Mouse (Mus musculus) neural tube, embryonic 15.5 days (tissue): ENCODE data around the gene Lrrc36. TPM values are rescaled to one million over a fixed set of nuclear protein-coding genes. Genes with fewer than 3 reads are reported as not detected.

Experiments
- ATAC-seq: fragments of 200-750 bp; cut with Nextera tagmentation; 2 replicates; pipeline ENCODE4 v1.8.0; 2017; ENCODE audit warnings: mild to moderate bottlenecking, moderate TSS enrichment, moderate library complexity; ENCODE audit not compliant: low FRiP score
- H3K27ac ChIP-seq: fragments of 300-500 bp; sonication (generic); replicated peaks from 2 replicates; pipeline ENCODE4 v1.5.1; 2015; ENCODE audit warnings: mild to moderate bottlenecking, inconsistent platforms
- H3K27me3 ChIP-seq: fragments of 300-500 bp; sonication (generic); replicated peaks from 2 replicates; pipeline ENCODE4 v1.6.1; 2015; ENCODE audit warnings: inconsistent platforms
- H3K36me3 ChIP-seq: fragments of 300-500 bp; sonication (generic); 2 replicates; pipeline ENCODE4 v1.6.1; 2015; ENCODE audit warnings: inconsistent platforms
- H3K4me1 ChIP-seq: fragments of 300-500 bp; sonication (generic); 2 replicates; pipeline ENCODE4 v1.6.1; 2015; ENCODE audit warnings: inconsistent platforms
- H3K4me2 ChIP-seq: fragments of 300-500 bp; sonication (generic); 2 replicates; pipeline ENCODE4 v1.6.1; 2015; ENCODE audit warnings: inconsistent platforms, mild to moderate bottlenecking, moderate library complexity
- H3K4me3 ChIP-seq: fragments of 300-500 bp; sonication (generic); replicated peaks from 2 replicates; pipeline ENCODE4 v1.5.1; 2015; ENCODE audit warnings: mild to moderate bottlenecking, inconsistent platforms
- H3K9ac ChIP-seq: fragments of 300-500 bp; sonication (generic); replicated peaks from 2 replicates; pipeline ENCODE4 v1.6.1; 2015; ENCODE audit warnings: mild to moderate bottlenecking, inconsistent platforms
- H3K9me3 ChIP-seq: fragments of 300-500 bp; sonication (generic); replicated peaks from 2 replicates; pipeline ENCODE4 v1.6.1; 2016; ENCODE audit warnings: inconsistent platforms
- WGBS: fragments of 180-500 bp; shearing (Covaris S2); methylation state at CpG from one replicate; pipeline ENCODE4 v1.1.7; 2015; ENCODE audit warnings: mixed read lengths; 5-methylcytosine and 5-hydroxymethylcytosine counted together
- polyA plus RNA-seq: library from polyadenylated mRNA; unstranded; fragments of >200 nt; fragmentation: Nextera tagmentation; extraction: Ambion mirVana; gene quantifications from 2 replicates; pipeline ENCODE4 v1.2.1, GENCODE M21; 2015

Lrrc36 gene
- polyA plus RNA-seq, 1 experiment from 2014 or later = 0.23 TPM

- ATAC-seq = no peak
- no peak overlapping the region for H3K4me3 ChIP-seq
- H3K4me2 ChIP-seq = no peak overlapping the region
- no peak overlapping the region for H3K27ac ChIP-seq
- no peaks in the 10 kb centered on the region for H3K27me3 ChIP-seq
- no peaks in the 10 kb centered on the region for H3K9me3 ChIP-seq
- no peaks in the 10 kb centered on the region for H3K36me3 ChIP-seq
- peaks cover 22% of the 10 kb centered on the region for H3K4me1 ChIP-seq
- no peak overlapping the region for H3K9ac ChIP-seq
- WGBS = 28% methylated on average over 6 of the region's 6 CpGs
Measured at GRCm38 (mm10) chr8:105433021-105433420, 19.6 kb downstream of the Lrrc36 start.

GRCm38 (mm10) chr8:105433511-105433910 is 20.1 kb downstream of the Lrrc36 start:
- 36% methylated on average over 5 of the region's 5 CpGs for WGBS
- Histone ChIP-seq H3K4me2 (no peak overlapping the region), H3K27ac (no peak overlapping the region), H3K9ac (no peak overlapping the region), H3K4me3 (no peak overlapping the region), H3K36me3 (no peaks in the 10 kb centered on the region), H3K9me3 (no peaks in the 10 kb centered on the region), H3K27me3 (no peaks in the 10 kb centered on the region), H3K4me1 (peaks cover 22% of the 10 kb centered on the region)
- ATAC-seq = no peak

GRCm38 (mm10) chr8:105434136-105434535 is 20.8 kb downstream of the Lrrc36 start:
- Histone ChIP-seq H3K4me2 (no peak overlapping the region), H3K4me1 (peaks cover 22% of the 10 kb centered on the region), H3K36me3 (no peaks in the 10 kb centered on the region), H3K4me3 (no peak overlapping the region), H3K9me3 (no peaks in the 10 kb centered on the region), H3K9ac (no peak overlapping the region), H3K27ac (no peak overlapping the region), H3K27me3 (no peaks in the 10 kb centered on the region)
- ATAC-seq = no peak
- WGBS = 63% methylated on average over 5 of the region's 5 CpGs

GRCm38 (mm10) chr8:105436218-105436617 is 22.8 kb downstream of the Lrrc36 start:
- Histone ChIP-seq H3K27ac (no peak overlapping the region), H3K27me3 (no peaks in the 10 kb centered on the region), H3K9me3 (no peaks in the 10 kb centered on the region), H3K4me3 (no peak overlapping the region), H3K4me2 (no peak overlapping the region), H3K4me1 (peaks cover 23% of the 10 kb centered on the region), H3K9ac (no peak overlapping the region), H3K36me3 (no peaks in the 10 kb centered on the region)
- ATAC-seq = no peak
- 75% methylated on average over 5 of the region's 5 CpGs for WGBS

- Histone ChIP-seq H3K27ac (no peak overlapping the region), H3K27me3 (no peaks in the 10 kb centered on the region), H3K4me3 (no peak overlapping the region), H3K4me1 (peaks cover 14% of the 10 kb centered on the region), H3K9me3 (no peaks in the 10 kb centered on the region), H3K4me2 (no peak overlapping the region), H3K36me3 (no peaks in the 10 kb centered on the region), H3K9ac (no peak overlapping the region)
- 86% methylated on average over 5 of the region's 5 CpGs for WGBS
- no peak for ATAC-seq
Measured at GRCm38 (mm10) chr8:105437078-105437748, 23.8 kb downstream of the Lrrc36 start.

GRCm38 (mm10) chr8:105438865-105439264 is 25.5 kb downstream of the Lrrc36 start:
- no peak for ATAC-seq

GRCm38 (mm10) chr8:105441433-105441832 is 28.1 kb downstream of the Lrrc36 start:
- H3K27me3 ChIP-seq = no peaks in the 10 kb centered on the region
- 10% methylated on average over 6 of the region's 6 CpGs for WGBS
- no peak for ATAC-seq
- no peaks in the 10 kb centered on the region for H3K9me3 ChIP-seq
- peaks cover 15% of the 10 kb centered on the region for H3K4me1 ChIP-seq
- no peak overlapping the region for H3K4me3 ChIP-seq
- H3K4me2 ChIP-seq = no peak overlapping the region
- no peak overlapping the region for H3K27ac ChIP-seq
- H3K9ac ChIP-seq = no peak overlapping the region
- no peaks in the 10 kb centered on the region for H3K36me3 ChIP-seq

More at GRCm38 (mm10) chr8:105438865-105439264, 25.5 kb downstream of the Lrrc36 start:
- Histone ChIP-seq H3K27ac (no peak overlapping the region), H3K4me1 (peaks cover 2% of the 10 kb centered on the region; the same call in 1 of the 2 replicates), H3K27me3 (no peaks in the 10 kb centered on the region), H3K9me3 (no peaks in the 10 kb centered on the region), H3K36me3 (no peaks in the 10 kb centered on the region), H3K4me3 (no peak overlapping the region), H3K9ac (no peak overlapping the region), H3K4me2 (no peak overlapping the region)
- 55% methylated on average over 5 of the region's 5 CpGs for WGBS

- Histone ChIP-seq H3K9ac (no peak overlapping the region), H3K4me3 (no peak overlapping the region), H3K9me3 (no peaks in the 10 kb centered on the region), H3K4me1 (peaks cover 15% of the 10 kb centered on the region), H3K4me2 (no peak overlapping the region), H3K27ac (no peak overlapping the region), H3K27me3 (no peaks in the 10 kb centered on the region), H3K36me3 (no peaks in the 10 kb centered on the region)
- no peak for ATAC-seq
- 95% methylated on average over 5 of the region's 5 CpGs for WGBS
Measured at GRCm38 (mm10) chr8:105442661-105443060, 29.3 kb downstream of the Lrrc36 start.

GRCm38 (mm10) chr8:105445296-105446126 is 32.1 kb downstream of the Lrrc36 start:
- Histone ChIP-seq H3K9ac (no peak overlapping the region), H3K4me2 (peak overlapping the region; percentile 15; the same call in 1 of the 2 replicates), H3K4me1 (peaks cover 13% of the 10 kb centered on the region), H3K36me3 (no peaks in the 10 kb centered on the region), H3K27ac (0 out of 2 replicates have a peak overlapping the region, but pooled peaks have one; percentile 23), H3K4me3 (no peak overlapping the region), H3K27me3 (no peaks in the 10 kb centered on the region), H3K9me3 (no peaks in the 10 kb centered on the region)
- no peak for ATAC-seq
- WGBS = 21% methylated on average over 11 of the region's 11 CpGs

- Histone ChIP-seq H3K27me3 (no peaks in the 10 kb centered on the region), H3K9me3 (no peaks in the 10 kb centered on the region), H3K4me3 (no peak overlapping the region), H3K4me2 (peak overlapping the region; percentile 15; the same call in 1 of the 2 replicates), H3K27ac (0 out of 2 replicates have a peak overlapping the region, but pooled peaks have one; percentile 23), H3K9ac (no peak overlapping the region), H3K36me3 (no peaks in the 10 kb centered on the region), H3K4me1 (peaks cover 13% of the 10 kb centered on the region)
- WGBS = 9% methylated on average over 4 of the region's 4 CpGs
- no peak for ATAC-seq
Measured at GRCm38 (mm10) chr8:105446127-105446552, 32.8 kb downstream of the Lrrc36 start.

GRCm38 (mm10) chr8:105448188-105448587 is 34.8 kb downstream of the Lrrc36 start:
- Histone ChIP-seq H3K4me1 (peaks cover 16% of the 10 kb centered on the region), H3K4me2 (no peak overlapping the region), H3K27ac (no peak overlapping the region), H3K4me3 (no peak overlapping the region), H3K27me3 (no peaks in the 10 kb centered on the region), H3K9ac (no peak overlapping the region), H3K9me3 (no peaks in the 10 kb centered on the region), H3K36me3 (no peaks in the 10 kb centered on the region)
- WGBS = 94% methylated on average over 3 of the region's 3 CpGs
- no peak for ATAC-seq

- peaks cover 16% of the 10 kb centered on the region for H3K4me1 ChIP-seq
- no peak for ATAC-seq
- no peak overlapping the region for H3K9ac ChIP-seq
- no peak overlapping the region for H3K27ac ChIP-seq
- 87% methylated on average over 5 of the region's 5 CpGs for WGBS
- no peaks in the 10 kb centered on the region for H3K27me3 ChIP-seq
- H3K4me2 ChIP-seq = no peak overlapping the region
- H3K36me3 ChIP-seq = no peaks in the 10 kb centered on the region
- no peaks in the 10 kb centered on the region for H3K9me3 ChIP-seq
- no peak overlapping the region for H3K4me3 ChIP-seq
Measured at GRCm38 (mm10) chr8:105448596-105448995, 35.2 kb downstream of the Lrrc36 start.
